Mouse (Mus musculus) stomach, embryonic 15.5 days (tissue): Measurements from ENCODE around the gene Trpc7. TPM values are rescaled to one million over a fixed set of nuclear protein-coding genes. Genes with fewer than 3 reads are reported as not detected.
A peak's percentile ranks its signal among the peaks of the same experiment; 100 is the strongest.

Experiments
- ATAC-seq: fragments of 200-750 bp; cut with Nextera tagmentation; 2 replicates; pipeline ENCODE4 v1.8.0; 2017; ENCODE audit warnings: low read depth, moderate number of reproducible peaks, moderate TSS enrichment; ENCODE audit not compliant: insufficient read depth, low FRiP score
- H3K27ac ChIP-seq: fragments of 300-500 bp; sonication (generic); 2 replicates; pipeline ENCODE4 v1.5.1; 2015; ENCODE audit warnings: mild to moderate bottlenecking, inconsistent platforms
- H3K27me3 ChIP-seq: fragments of 300-500 bp; sonication (generic); replicated peaks from 2 replicates; pipeline ENCODE4 v1.6.1; 2015; ENCODE audit warnings: inconsistent platforms
- H3K36me3 ChIP-seq: fragments of 300-500 bp; sonication (generic); 2 replicates; pipeline ENCODE4 v1.6.1; 2015; ENCODE audit warnings: inconsistent platforms
- H3K4me1 ChIP-seq: fragments of 300-500 bp; sonication (generic); 2 replicates; pipeline ENCODE4 v1.6.1; 2015; ENCODE audit warnings: inconsistent platforms
- H3K4me2 ChIP-seq: fragments of 300-500 bp; sonication (generic); 2 replicates; pipeline ENCODE4 v1.6.1; 2015; ENCODE audit warnings: mild to moderate bottlenecking, inconsistent platforms
- H3K4me3 ChIP-seq: fragments of 300-500 bp; sonication (generic); replicated peaks from 2 replicates; pipeline ENCODE4 v1.5.1; 2015; ENCODE audit warnings: inconsistent platforms
- H3K9ac ChIP-seq: fragments of 300-500 bp; sonication (generic); 2 replicates; pipeline ENCODE4 v1.6.1; 2015; ENCODE audit warnings: inconsistent platforms
- H3K9me3 ChIP-seq: fragments of 300-500 bp; sonication (generic); 2 replicates; pipeline ENCODE4 v1.6.1; 2016; ENCODE audit warnings: inconsistent platforms
- WGBS: fragments of 180-500 bp; shearing (Covaris S2); methylation state at CpG from one replicate; pipeline ENCODE4 v1.1.7; 2015; 5-methylcytosine and 5-hydroxymethylcytosine counted together
- polyA plus RNA-seq: library from polyadenylated mRNA; unstranded; fragments of >200 nt; fragmentation: Nextera tagmentation; extraction: Ambion mirVana; gene quantifications from 2 replicates; pipeline ENCODE4 v1.2.1, GENCODE M21; 2015

Trpc7 gene
- polyA plus RNA-seq, 1 experiment from 2014 or later: 0.26 TPM

- no peak overlapping the region for H3K9ac ChIP-seq
- H3K9me3 ChIP-seq: no peaks in the 10 kb centered on the region
- WGBS: 72% methylated on average over 6 of the region's 6 CpGs
- no peak overlapping the region for H3K4me3 ChIP-seq
- no peaks in the 10 kb centered on the region for H3K27me3 ChIP-seq
- no peak overlapping the region for H3K27ac ChIP-seq
- no peak for ATAC-seq
- no peaks in the 10 kb centered on the region for H3K4me1 ChIP-seq
- no peaks in the 10 kb centered on the region for H3K36me3 ChIP-seq
- no peak overlapping the region for H3K4me2 ChIP-seq
Observed at GRCm38 (mm10) chr13:56862011-56862410, 33.8 kb downstream of the Trpc7 start.

GRCm38 (mm10) chr13:56854506-56854905, 41.3 kb downstream of the Trpc7 start:
- no peaks in the 10 kb centered on the region for H3K9me3 ChIP-seq
- no peak overlapping the region for H3K27ac ChIP-seq
- no peak overlapping the region for H3K4me3 ChIP-seq
- H3K36me3 ChIP-seq: no peaks in the 10 kb centered on the region
- WGBS: 74% methylated on average over 8 of the region's 8 CpGs
- no peak overlapping the region for H3K9ac ChIP-seq
- no peaks in the 10 kb centered on the region for H3K27me3 ChIP-seq
- ATAC-seq: no peak
- H3K4me1 ChIP-seq: no peaks in the 10 kb centered on the region
- no peak overlapping the region for H3K4me2 ChIP-seq

- Histone ChIP-seq H3K9me3 (no peaks in the 10 kb centered on the region), H3K36me3 (no peaks in the 10 kb centered on the region), H3K9ac (no peak overlapping the region), H3K27me3 (no peaks in the 10 kb centered on the region), H3K27ac (no peak overlapping the region), H3K4me1 (no peaks in the 10 kb centered on the region), H3K4me2 (no peak overlapping the region), H3K4me3 (no peak overlapping the region)
- 62% methylated on average over 5 of the region's 5 CpGs for WGBS
- no peak for ATAC-seq
Observed at GRCm38 (mm10) chr13:56853436-56853835, 42.4 kb downstream of the Trpc7 start.

GRCm38 (mm10) chr13:56845866-56846265, 49.9 kb downstream of the Trpc7 start:
- WGBS: 85% methylated on average over 3 of the region's 3 CpGs
- no peak overlapping the region for H3K27ac ChIP-seq
- H3K27me3 ChIP-seq: no peaks in the 10 kb centered on the region
- no peak overlapping the region for H3K4me2 ChIP-seq
- no peak overlapping the region for H3K4me3 ChIP-seq
- H3K36me3 ChIP-seq: no peaks in the 10 kb centered on the region
- H3K4me1 ChIP-seq: no peaks in the 10 kb centered on the region
- no peak overlapping the region for H3K9ac ChIP-seq
- ATAC-seq: no peak
- no peaks in the 10 kb centered on the region for H3K9me3 ChIP-seq

GRCm38 (mm10) chr13:56815471-56815870, 80.3 kb downstream of the Trpc7 start:
- Histone ChIP-seq H3K4me2 (no peak overlapping the region), H3K9ac (no peak overlapping the region), H3K27me3 (no peaks in the 10 kb centered on the region), H3K27ac (no peak overlapping the region), H3K4me3 (no peak overlapping the region), H3K4me1 (no peaks in the 10 kb centered on the region), H3K9me3 (no peaks in the 10 kb centered on the region), H3K36me3 (no peaks in the 10 kb centered on the region)
- 89% methylated on average over 12 of the region's 12 CpGs for WGBS
- ATAC-seq: no peak

GRCm38 (mm10) chr13:56806776-56807490, 88.9 kb downstream of the Trpc7 start:
- H3K27me3 ChIP-seq: no peaks in the 10 kb centered on the region
- ATAC-seq: no peak; the same call in 1 of the 2 replicates
- no peaks in the 10 kb centered on the region for H3K36me3 ChIP-seq
- H3K27ac ChIP-seq: no peak overlapping the region
- H3K4me1 ChIP-seq: no peaks in the 10 kb centered on the region
- peak overlapping the region; percentile 22 for H3K4me3 ChIP-seq
- WGBS: 5% methylated on average over 27 of the region's 27 CpGs
- H3K9me3 ChIP-seq: no peaks in the 10 kb centered on the region
- 0 out of 2 replicates have a peak overlapping the region, but pooled peaks have one; percentile 29 for H3K9ac ChIP-seq
- peak overlapping the region; percentile 56 for H3K4me2 ChIP-seq

- Histone ChIP-seq H3K36me3 (no peaks in the 10 kb centered on the region), H3K27ac (no peak overlapping the region), H3K4me3 (no peak overlapping the region), H3K9ac (no peak overlapping the region), H3K4me2 (no peak overlapping the region), H3K4me1 (no peaks in the 10 kb centered on the region), H3K27me3 (no peaks in the 10 kb centered on the region), H3K9me3 (no peaks in the 10 kb centered on the region)
- ATAC-seq: no peak
- 79% methylated on average over 3 of the region's 3 CpGs for WGBS
Observed at GRCm38 (mm10) chr13:56805131-56805530, 90.7 kb downstream of the Trpc7 start.

- Histone ChIP-seq H3K4me1 (no peaks in the 10 kb centered on the region), H3K27me3 (no peaks in the 10 kb centered on the region), H3K9me3 (no peaks in the 10 kb centered on the region), H3K27ac (no peak overlapping the region), H3K9ac (no peak overlapping the region), H3K4me3 (no peak overlapping the region), H3K4me2 (no peak overlapping the region), H3K36me3 (no peaks in the 10 kb centered on the region)
- 54% methylated on average over 7 of the region's 7 CpGs for WGBS
- ATAC-seq: no peak
Observed at GRCm38 (mm10) chr13:56797459-56797858, 98.3 kb downstream of the Trpc7 start.

- Histone ChIP-seq H3K27ac (no peak overlapping the region), H3K9ac (no peak overlapping the region), H3K27me3 (no peaks in the 10 kb centered on the region), H3K4me3 (no peak overlapping the region), H3K4me1 (no peaks in the 10 kb centered on the region), H3K9me3 (no peaks in the 10 kb centered on the region), H3K36me3 (no peaks in the 10 kb centered on the region), H3K4me2 (no peak overlapping the region)
- ATAC-seq: no peak
- WGBS: 86% methylated on average over 7 of the region's 7 CpGs
Observed at GRCm38 (mm10) chr13:56795501-56795900, 100.3 kb downstream of the Trpc7 start.

GRCm38 (mm10) chr13:56794441-56794840, 101.4 kb downstream of the Trpc7 start:
- H3K27me3 ChIP-seq: no peaks in the 10 kb centered on the region
- H3K4me2 ChIP-seq: no peak overlapping the region
- no peak overlapping the region for H3K4me3 ChIP-seq
- no peaks in the 10 kb centered on the region for H3K9me3 ChIP-seq
- 67% methylated on average over 7 of the region's 7 CpGs for WGBS
- H3K36me3 ChIP-seq: no peaks in the 10 kb centered on the region
- H3K27ac ChIP-seq: no peak overlapping the region
- H3K4me1 ChIP-seq: no peaks in the 10 kb centered on the region
- H3K9ac ChIP-seq: no peak overlapping the region
- ATAC-seq: no peak

- Histone ChIP-seq H3K4me1 (no peaks in the 10 kb centered on the region), H3K9ac (no peak overlapping the region), H3K27me3 (no peaks in the 10 kb centered on the region), H3K27ac (no peak overlapping the region), H3K4me3 (no peak overlapping the region), H3K9me3 (no peaks in the 10 kb centered on the region), H3K4me2 (no peak overlapping the region), H3K36me3 (no peaks in the 10 kb centered on the region)
- whole genome bisulfite sequencing: 69% methylated on average over 3 of the region's 3 CpGs
- ATAC-seq: no peak
Observed at GRCm38 (mm10) chr13:56792844-56793243, 102.9 kb downstream of the Trpc7 start.

- Histone ChIP-seq H3K27me3 (no peaks in the 10 kb centered on the region), H3K9ac (no peak overlapping the region), H3K27ac (no peak overlapping the region), H3K4me1 (no peaks in the 10 kb centered on the region), H3K9me3 (no peaks in the 10 kb centered on the region), H3K4me3 (no peak overlapping the region), H3K4me2 (no peak overlapping the region), H3K36me3 (no peaks in the 10 kb centered on the region)
- no peak for ATAC-seq
- 84% methylated on average over 3 of the region's 3 CpGs for WGBS
Observed at GRCm38 (mm10) chr13:56790683-56791082, 105.1 kb downstream of the Trpc7 start.

GRCm38 (mm10) chr13:56782621-56783020, 113.2 kb downstream of the Trpc7 start:
- Histone ChIP-seq H3K4me2 (no peak overlapping the region), H3K4me1 (no peaks in the 10 kb centered on the region), H3K36me3 (no peaks in the 10 kb centered on the region), H3K4me3 (no peak overlapping the region), H3K27ac (no peak overlapping the region), H3K27me3 (no peaks in the 10 kb centered on the region), H3K9ac (no peak overlapping the region), H3K9me3 (no peaks in the 10 kb centered on the region)
- no peak for ATAC-seq
- 87% methylated on average over 1 of the region's 1 CpGs for WGBS
